Mouse (Mus musculus) Patski (cell line): ENCODE measurements around the gene Entpd5. TPM values are rescaled to one million over a fixed set of nuclear protein-coding genes. Genes with fewer than 3 reads are reported as not detected.

ENCODE experiments used
- ATAC-seq: fragments of 100-300 bp; one replicate; pipeline ENCODE4 v1.8.0; 2021
- CTCF ChIA-PET: fragments of 350-600 bp; sonication (Branson Sonifier 250); formaldehyde crosslinking; loops from one replicate; lab custom pipeline; 2022; ENCODE audit warnings: inconsistent platforms; lab: Charles Lee
- POLR2A ChIA-PET: fragments of 350-600 bp; sonication (Branson Sonifier 250); formaldehyde crosslinking; loops from one replicate; lab custom pipeline; 2022; ENCODE audit warnings: antibody characterized with exemption, inconsistent platforms; lab: Charles Lee
- DNase-seq: peaks from one replicate; pipeline ENCODE4 v3.0.0-alpha.2; 2011; ENCODE audit warnings: low read depth, low spot score
- H3K27me3 ChIP-seq: fragments of 371-371 bp; one replicate; pipeline ENCODE4 v1.5.1; 2021
- CTCF ChIP-seq: fragments of 100-300 bp; IDR thresholded peaks from one replicate; pipeline ENCODE4 v1.5.1; 2021
- in situ Hi-C: fragments of 300-500 bp; cut with MboI; formaldehyde crosslinking; loops from 3 replicates; pipeline ENCODE4 v1.11.1; 2018; ENCODE audit warnings: low pct_unique_long_range_greater_than_20kb, mixed read lengths
- polyA plus RNA-seq: library from polyadenylated mRNA; unstranded; gene quantifications from one replicate; pipeline ENCODE4 v1.2.3, GENCODE M21; 2021

The Entpd5 gene
- polyA plus RNA-seq, 1 experiment from 2014 or later = 21.1 TPM

DNA sequence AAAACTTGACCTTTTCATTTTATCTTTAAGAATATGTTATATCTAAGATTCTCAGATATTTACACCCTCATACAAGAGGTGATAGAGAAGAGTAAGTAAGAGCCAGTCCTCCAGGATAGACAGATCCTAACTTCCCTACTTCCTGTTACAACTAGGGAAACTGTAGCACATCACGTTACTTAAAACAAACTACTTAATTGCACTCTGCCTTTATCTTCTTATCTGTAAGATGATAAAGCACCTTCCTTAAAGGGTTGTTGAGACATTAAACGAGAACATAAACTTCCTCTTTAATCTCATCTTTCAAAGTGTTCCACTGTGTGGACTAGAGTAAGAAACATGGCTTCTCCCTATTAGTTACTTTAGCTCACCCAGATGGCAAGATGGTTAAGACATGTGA is 29.9 kb upstream of the Entpd5 start:
- no peak for DNase-seq
- POLR2A ChIA-PET = no interaction called here
- in situ Hi-C loops = no loop called here
- TF ChIP-seq CTCF = no peak
- ATAC-seq = no peak
- CTCF ChIA-PET = no interaction called here
- H3K27me3 ChIP-seq = no peaks in the 10 kb centered on the region

DNA sequence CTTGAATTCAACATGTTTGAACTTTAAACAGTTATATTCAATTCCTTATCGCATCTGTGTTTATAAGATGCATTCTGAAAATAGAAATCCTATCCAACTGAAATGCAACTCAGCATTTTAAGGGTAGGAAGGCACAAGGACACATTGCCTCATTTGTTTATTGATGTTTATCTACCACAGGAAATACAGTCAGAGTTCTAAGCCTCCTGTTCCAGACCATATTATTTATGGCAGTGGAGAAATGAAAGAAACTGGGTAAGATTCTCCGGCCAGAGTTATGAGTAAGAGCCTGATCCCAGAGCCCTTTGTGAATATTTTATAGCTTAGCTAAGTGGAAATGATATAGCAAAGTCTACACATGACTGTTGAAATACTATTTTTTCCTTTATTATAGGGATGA is 21.0 kb upstream of the Entpd5 start:
- in situ Hi-C loops = no loop called here
- DNase-seq (no peak), ATAC-seq (no peak)
- ChIA-PET CTCF (interaction anchor here (1.0 to 1.2 kb wide), 2 partner anchors 13 to 18 kb away, joined by 3 read pairs; no protein-coding TSS in a partner anchor), POLR2A (no interaction called here)
- no peak for TF ChIP-seq CTCF
- H3K27me3 ChIP-seq = no peaks in the 10 kb centered on the region

DNA sequence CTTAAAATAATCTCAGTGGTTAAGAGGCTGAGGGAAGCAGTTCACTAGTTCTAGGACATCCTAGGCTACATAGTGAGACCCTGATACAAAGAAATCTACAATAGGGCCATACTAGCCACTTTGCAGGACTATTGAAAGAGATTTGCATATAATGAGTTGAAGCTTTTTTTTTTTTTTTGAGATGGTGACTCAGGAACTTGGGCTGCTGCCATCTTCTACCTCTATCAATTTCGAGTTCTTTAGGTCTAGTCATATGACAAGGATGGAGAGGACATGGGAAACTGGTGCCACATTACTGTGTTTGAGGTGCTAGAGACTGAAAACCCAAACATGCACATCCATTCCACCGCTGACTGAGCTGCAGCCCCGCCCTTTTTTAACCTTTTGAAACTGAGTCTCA is 15.2 kb upstream of the Entpd5 start:
- no peaks in the 10 kb centered on the region for H3K27me3 ChIP-seq
- DNase-seq = no peak
- POLR2A ChIA-PET = no interaction called here
- ATAC-seq = no peak
- TF ChIP-seq CTCF = no peak
- CTCF ChIA-PET = no interaction called here
- in situ Hi-C loops = no loop called here

DNA sequence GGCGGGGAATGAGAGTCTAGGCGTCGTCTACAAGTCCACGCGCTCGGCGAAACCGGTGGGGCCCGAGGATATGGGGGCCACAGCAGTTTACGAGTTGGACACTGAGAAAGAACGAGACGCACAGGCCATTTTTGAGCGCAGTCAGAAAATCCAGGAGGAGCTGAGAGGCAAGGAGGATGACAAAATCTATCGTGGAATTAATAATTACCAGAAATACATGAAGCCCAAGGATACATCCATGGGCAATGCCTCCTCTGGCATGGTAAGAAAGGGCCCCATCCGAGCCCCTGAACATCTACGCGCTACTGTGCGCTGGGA is 8.7 kb upstream of the Entpd5 start:
- POLR2A ChIA-PET = interaction anchor here (0.8 kb wide), 1 partner anchor 30 kb away, joined by 3 read pairs; no protein-coding TSS in a partner anchor
- no peaks in the 10 kb centered on the region for H3K27me3 ChIP-seq
- CTCF ChIA-PET = interaction anchor here (1.4 kb wide), 1 partner anchor 19 kb away, joined by 4 read pairs; no protein-coding TSS in a partner anchor
- DNase-seq (no peak), ATAC-seq (no peak)
- in situ Hi-C loops = no loop called here
- no peak for TF ChIP-seq CTCF

DNA sequence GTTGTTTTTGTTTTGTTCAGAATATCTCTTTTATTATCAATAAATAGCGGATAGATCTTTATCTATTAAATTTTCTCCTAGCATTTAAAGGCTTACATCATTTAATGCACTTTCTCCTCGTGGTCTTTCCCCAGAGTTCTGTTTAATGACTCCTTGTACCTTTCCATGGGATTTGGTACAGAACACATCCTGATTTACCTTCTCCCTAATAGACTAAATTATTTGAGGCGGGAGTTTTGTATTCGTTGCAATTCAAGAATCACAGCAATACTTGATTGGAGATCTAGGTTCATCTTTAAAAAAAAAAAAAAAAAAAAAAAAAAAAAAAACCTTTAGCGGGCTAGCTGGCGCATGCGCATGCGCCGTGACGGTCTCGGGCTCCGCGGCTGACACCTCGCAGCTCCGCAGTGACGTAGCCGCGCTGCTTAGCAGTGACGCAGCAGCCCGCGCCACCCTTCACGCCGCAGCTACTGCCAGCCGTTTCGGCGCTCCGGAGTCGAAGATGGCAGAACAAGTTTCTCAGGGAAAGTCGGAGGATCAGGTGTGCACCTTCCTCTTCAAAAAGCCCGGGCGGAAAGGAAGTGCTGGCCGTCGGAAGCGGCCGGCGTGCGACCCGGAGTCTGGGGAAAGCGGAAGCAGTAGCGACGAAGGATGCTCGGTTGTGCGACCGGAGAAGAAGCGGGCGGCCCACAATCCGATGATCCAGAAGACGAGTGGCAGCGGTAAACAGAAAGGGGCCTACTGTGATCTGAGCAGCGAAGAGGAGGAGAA is 8.2 kb upstream of the Entpd5 start, which contains the start of gene Rnf113a2:
TSS of gene Rnf113a2 (plus strand) at position 363 of the 771 bp plus-strand sequence.
- ATAC-seq (no peak), DNase-seq (no peak)
- ChIA-PET CTCF (interaction anchor here (1.3 to 1.4 kb wide), 2 partner anchors 12 to 18 kb away, joined by 3 to 4 read pairs; no protein-coding TSS in a partner anchor), POLR2A (interaction anchor here (0.8 kb wide), 1 partner anchor 31 kb away, joined by 3 read pairs; no protein-coding TSS in a partner anchor)
- H3K27me3 ChIP-seq = no peaks in the 10 kb centered on the region
- TF ChIP-seq CTCF = no peak
- in situ Hi-C loops = no loop called here

DNA sequence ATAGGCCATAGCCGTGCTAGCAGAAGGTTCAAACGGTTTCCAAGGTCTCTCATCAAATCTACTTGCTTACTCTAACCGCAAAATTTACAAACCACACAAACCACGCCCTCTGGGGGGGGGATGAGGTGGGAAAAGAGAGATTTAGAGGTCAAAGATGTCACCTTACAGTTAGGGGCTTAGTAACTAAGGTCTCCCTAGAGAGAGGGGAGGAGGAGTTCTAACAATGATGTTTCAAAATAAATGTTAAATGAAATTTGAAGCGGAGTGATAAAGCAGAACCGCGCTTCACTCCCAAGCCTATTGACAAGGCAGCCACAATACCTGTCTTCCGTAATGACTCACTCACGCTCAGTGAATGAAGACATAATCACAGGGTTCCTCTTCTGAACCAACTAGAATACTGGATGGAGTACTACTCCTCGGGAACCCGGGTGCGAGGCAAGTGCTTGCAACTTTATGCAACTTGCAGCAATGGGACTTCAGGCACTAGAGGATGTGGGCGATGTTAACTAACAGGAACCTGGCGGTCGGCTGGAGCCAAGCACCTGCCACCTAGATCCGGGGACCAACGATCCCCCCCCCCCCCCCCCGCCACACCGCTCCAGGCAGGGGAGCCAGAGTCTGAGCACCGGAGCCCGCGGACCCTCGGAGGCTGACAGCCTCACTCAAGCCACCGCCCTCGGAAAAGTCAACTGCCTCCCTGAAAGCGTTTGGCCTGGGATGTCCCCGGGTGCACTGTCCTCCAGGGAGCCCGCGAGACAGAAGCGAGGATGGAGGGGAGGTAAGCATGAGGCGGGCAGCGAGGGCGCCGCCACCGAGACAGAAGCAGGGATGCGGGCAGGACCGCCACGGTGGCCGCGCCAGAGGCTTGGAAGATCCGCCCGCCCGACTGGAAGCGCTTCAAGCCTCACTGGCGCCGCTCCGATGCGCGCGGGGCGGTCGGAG is 683 bp downstream of the Entpd5 start:
- ATAC-seq (peak; percentile 49), DNase-seq (no peak)
- POLR2A ChIA-PET = no interaction called here
- H3K27me3 ChIP-seq = no peaks in the 10 kb centered on the region
- no peak for TF ChIP-seq CTCF
- in situ Hi-C loops = loop anchor here (5.0 kb wide), 1 partner anchor 46 kb away; the partner anchor contains the start of genes Coq6 and Fam161b
- CTCF ChIA-PET = no interaction called here

DNA sequence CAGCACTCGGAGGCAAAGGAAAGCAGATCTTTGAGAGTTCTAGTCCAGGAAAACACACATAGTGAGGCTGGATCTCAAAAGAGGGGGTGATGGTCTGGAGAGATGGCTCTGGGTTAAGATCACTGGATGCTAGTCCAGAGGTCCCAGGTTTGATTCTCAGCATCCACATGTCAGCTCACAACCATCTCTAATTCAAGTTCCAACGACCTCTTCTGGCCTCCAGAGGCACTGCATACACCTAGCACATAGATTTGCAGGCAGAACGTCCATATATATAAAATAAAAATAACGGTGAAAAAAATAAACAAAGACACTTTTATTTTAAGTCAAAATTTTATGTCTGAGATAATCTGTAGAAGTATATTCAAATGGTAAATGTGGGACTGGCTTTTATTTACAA is 1.6 kb downstream of the Entpd5 start:
- CTCF ChIA-PET = no interaction called here
- no peak for ATAC-seq

DNA sequence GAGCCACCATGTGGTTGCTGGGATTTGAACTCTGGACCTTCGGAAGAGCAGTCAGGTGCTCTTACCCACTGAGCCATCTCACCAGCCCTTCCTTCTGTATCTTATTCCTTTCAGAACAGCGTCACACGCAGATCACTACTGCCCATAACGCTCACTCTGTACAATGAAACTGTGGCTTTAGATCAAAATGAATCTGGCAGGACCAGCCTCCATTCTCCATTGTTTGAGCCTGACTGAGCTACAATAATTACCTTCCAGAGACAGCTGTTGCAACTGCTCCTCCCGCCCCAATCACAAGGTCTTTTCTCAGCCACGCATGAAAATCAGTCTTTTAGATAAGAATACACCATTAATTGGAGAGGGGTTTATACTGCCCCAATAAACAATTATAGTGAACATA is 4.3 kb downstream of the Entpd5 start:
- no peaks in the 10 kb centered on the region for H3K27me3 ChIP-seq
- ATAC-seq (no peak), DNase-seq (no peak)
- no peak for TF ChIP-seq CTCF
- ChIA-PET CTCF (interaction anchor here (0.6 to 1.2 kb wide), 3 partner anchors 12 to 62 kb away, joined by 3 read pairs; partner anchors contain the start of gene Rnf113a2), POLR2A (no interaction called here)
- in situ Hi-C loops = no loop called here

More for the DNA sequence above, 1.6 kb downstream of the Entpd5 start:
- POLR2A ChIA-PET = no interaction called here
- TF ChIP-seq CTCF = peak; percentile 32
- no peak for DNase-seq
- no peaks in the 10 kb centered on the region for H3K27me3 ChIP-seq
- in situ Hi-C loops = loop anchor here (5.0 kb wide), 1 partner anchor 45 kb away; the partner anchor contains the start of genes Coq6 and Fam161b

DNA sequence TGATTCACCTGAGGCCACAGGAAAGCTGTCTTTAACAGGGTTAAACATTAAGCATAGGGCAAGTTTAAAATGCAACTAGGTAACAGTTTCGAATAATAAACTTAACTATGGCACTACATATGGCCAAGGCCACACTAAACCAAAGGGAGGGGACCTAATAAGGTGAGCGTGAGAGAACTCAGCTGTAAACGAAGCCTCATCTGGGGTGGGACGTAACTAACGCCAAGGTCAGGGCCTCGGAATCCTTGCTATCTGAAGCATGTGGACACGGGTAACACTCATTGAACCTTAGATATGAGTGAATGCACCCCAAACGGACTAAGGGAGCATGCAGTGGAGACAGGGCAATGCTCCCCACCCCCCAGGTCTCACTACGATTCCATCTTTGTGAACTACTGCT is 5.9 kb downstream of the Entpd5 start:
- ATAC-seq (no peak), DNase-seq (no peak)
- in situ Hi-C loops = no loop called here
- TF ChIP-seq CTCF = no peak
- ChIA-PET POLR2A (no interaction called here), CTCF (no interaction called here)
- H3K27me3 ChIP-seq = no peaks in the 10 kb centered on the region

DNA sequence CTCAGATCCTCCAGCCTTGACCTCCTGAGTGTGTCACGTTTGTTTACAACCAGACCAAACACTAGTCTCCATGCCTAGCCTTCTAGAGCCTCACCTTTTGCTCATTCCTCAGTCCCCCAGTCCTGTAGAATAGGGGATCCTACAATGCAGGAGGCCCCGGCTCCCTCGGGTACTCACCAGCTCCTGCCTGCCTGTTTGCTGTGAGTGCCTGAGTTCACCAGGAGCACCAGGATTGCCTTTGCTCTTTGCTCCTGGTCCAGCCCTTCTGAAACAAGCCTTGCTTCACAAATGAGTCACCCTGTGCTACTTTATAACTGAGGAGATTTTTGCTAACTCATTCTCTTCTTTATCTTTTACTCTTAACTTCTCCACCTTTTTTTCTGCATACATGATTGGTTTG is 8.2 kb downstream of the Entpd5 start:
- POLR2A ChIA-PET = no interaction called here
- no peaks in the 10 kb centered on the region for H3K27me3 ChIP-seq
- DNase-seq = no peak
- CTCF ChIA-PET = no interaction called here
- no peak for ATAC-seq
- in situ Hi-C loops = no loop called here
- no peak for TF ChIP-seq CTCF
